Mouse (Mus musculus): ENCODE results near the gene Higd1b. TPM values are rescaled to one million over a fixed set of nuclear protein-coding genes. Genes with fewer than 3 reads are reported as not detected.

Gene Higd1b
- total RNA-seq (2021) = 1 to 10 TPM; 3.5 to 4.5 TPM
- long read RNA-seq, experiment 1, partial matches to known transcripts = 0 of 3 reads
- long read RNA-seq, experiment 1, other reads (novel, unspliced or antisense) = 1 of 3 reads
- long read RNA-seq, experiment 2, partial matches to known transcripts = 2 of 5 reads
- long read RNA-seq, experiment 2, other reads (novel, unspliced or antisense) = 1 of 5 reads

DNA sequence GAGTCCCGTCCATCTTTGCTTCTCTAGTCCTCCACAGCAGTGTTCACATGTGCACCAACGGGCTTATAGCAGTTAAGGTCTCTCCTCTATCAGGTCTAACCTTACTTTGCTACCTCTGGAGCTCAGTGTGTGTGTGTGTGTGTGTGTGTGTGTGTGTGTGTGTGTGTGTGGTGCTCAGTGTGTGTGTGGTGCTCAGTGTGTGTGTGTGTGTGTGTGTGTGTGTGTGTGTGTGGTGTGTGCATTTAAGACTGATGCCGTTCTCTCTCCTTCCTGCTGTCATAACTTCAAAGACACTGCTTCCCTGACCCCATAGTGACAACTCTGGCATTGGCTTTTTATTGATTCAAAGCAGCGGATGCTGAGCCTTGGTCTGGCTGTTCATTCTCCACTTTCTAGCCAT is at the start of gene Higd1b:
Gene Higd1b, plus strand, starts transcription at position 301 of the 400 bp plus-strand sequence.
- no peak within 1 kb of the TSS for H3K4me3 ChIP-seq
- no peak for DNase-seq (ENCODE audit: low spot score in 2 of 2)
- H3K27ac ChIP-seq = no peak within 1 kb of the TSS
- no peak for TF ChIP-seq CTCF (conservative IDR thresholded peaks at IDR 0.05)

DNA sequence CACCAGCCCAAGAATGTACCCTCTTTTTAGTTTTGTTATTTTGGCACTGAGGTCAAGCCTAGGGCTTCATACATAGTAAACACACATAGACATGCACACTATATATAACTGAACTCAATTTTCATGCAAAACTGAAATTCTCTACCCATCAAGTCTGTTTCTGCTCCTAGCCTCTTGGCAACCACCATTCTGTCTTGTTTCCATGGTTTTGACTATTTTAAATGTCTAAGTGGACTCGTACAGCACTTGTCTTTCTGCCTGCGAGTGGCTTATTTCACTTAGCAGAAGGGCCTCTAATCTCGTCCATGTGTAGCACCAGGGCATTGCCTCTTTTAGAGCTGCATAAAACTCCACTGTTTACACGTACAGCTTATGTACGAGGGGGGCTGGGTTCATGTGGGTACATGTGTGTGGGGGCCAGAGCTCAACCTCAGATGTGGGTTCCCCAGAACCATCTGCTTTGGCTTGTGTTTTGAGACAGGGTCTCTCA is 47.9 kb upstream of the Higd1b start:
- H3K27ac ChIP-seq = peak overlapping the region; percentile 51; the same call in 1 of the 2 replicates
- no peak for TF ChIP-seq CTCF (conservative IDR thresholded peaks at IDR 0.05)
- no peak overlapping the region for H3K4me3 ChIP-seq
- no peak for DNase-seq (ENCODE audit: low spot score in 2 of 2)

DNA sequence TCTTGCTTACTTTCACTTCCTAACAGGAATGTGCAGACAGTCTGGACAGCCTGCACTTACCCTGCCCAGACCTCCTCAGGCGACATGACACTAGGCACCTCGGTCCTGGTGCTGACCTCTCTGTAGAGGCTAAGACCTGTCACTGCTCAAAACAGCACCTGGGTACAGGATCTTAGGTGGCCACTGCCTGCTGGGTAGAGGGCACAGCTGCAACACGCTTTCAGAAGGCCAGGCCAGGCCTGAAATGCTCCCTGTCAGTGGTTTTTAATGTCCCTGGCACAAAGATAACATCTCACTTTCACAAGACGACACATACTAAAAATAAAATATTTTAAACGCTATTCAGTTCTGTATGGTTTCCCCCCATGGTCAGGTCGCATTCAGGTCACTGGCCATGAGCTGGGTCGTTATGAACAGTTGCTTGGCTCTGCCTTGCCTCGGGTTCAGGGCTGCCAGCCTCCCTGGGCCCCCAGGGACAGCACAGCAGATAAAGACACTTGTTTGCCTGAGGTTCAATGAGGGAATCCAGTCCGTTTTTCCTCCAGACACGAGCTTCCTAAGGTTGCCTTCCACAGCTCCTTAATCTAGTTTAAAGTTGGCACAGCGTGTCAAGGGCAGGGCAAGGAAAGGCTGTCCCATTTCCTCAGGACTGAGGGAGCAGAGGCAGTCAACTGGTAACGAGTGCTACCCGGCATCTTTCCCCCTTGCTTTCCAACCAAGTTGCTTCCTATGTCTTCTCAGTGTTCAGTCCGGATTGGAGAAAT is 43.8 kb upstream of the Higd1b start:
- Histone ChIP-seq H3K4me3 (no peak overlapping the region), H3K27ac (peak overlapping the region; percentile 32; the same call in 1 of the 2 replicates)
- TF ChIP-seq CTCF (conservative IDR thresholded peaks at IDR 0.05) = no peak
- no peak for DNase-seq (ENCODE audit: low spot score in 2 of 2)

DNA sequence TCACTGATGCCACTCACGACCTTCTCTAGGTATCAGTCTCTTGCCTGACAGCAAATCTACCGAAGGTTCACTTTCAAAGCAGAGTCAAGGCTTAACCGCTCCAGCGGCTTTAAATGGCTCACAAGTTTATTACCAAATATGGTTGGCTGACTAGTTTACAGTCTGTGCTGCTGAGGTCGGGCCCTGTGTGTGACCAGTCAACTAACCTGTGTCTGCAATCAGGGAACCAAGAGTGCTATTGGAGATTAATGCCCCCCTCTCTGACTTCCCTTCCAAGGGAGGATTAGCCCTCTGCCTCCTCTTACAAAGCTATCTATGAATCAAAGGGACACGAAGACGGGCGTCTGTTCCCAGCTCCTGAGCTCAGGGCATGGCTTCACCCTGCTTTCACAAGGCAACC is 41.5 kb upstream of the Higd1b start:
- H3K27ac ChIP-seq = no peak overlapping the region
- TF ChIP-seq CTCF (conservative IDR thresholded peaks at IDR 0.05) = no peak
- no peak for DNase-seq (ENCODE audit: low spot score in 2 of 2)
- no peak overlapping the region for H3K4me3 ChIP-seq

DNA sequence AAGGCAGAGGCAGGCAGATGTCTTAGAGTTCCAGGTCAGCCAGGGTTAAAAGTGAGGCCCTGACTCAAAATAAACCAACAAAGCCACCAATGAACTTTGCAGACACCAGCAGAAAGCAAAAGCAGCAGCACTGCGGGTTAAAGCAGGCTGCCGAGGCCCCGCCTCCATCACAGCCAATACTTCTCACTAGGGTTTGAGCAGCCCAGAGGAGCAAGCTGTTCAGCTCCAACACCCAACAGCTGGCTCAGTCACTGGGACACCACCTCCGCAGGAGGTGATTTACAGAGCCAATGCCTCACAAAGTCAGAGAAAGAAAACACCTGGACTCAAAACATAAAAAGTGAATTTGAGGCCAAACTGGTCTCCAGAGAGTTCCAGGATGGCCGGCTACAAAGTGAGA is 32.2 kb upstream of the Higd1b start:
- no peak for DNase-seq (ENCODE audit: low spot score in 2 of 2)
- no peak for TF ChIP-seq CTCF (conservative IDR thresholded peaks at IDR 0.05)
- Histone ChIP-seq H3K4me3 (no peak overlapping the region), H3K27ac (no peak overlapping the region)

DNA sequence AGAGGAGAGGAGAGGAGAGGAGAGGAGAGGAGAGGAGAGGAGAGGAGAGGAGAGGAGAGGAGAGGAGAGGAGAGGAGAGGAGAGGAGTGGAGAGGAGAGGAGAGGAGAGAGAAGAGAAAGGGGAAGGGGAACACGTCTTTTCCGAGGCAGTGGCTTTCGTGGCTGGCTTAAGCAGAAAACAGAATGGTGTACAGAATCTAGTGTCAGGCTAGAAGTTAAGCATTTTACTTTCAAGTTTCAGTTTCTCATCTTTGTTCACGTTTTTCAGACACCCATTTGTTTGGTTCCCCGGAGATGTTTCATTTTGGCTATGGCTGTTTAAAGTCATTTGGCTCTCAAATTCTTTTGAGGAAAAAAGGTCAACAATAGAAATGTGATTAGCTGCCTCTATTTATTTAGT is 27.4 kb upstream of the Higd1b start:
- no peak overlapping the region for H3K4me3 ChIP-seq
- DNase-seq (ENCODE audit: low spot score in 2 of 2) = no peak
- TF ChIP-seq CTCF (conservative IDR thresholded peaks at IDR 0.05) = no peak
- H3K27ac ChIP-seq = no peak overlapping the region

DNA sequence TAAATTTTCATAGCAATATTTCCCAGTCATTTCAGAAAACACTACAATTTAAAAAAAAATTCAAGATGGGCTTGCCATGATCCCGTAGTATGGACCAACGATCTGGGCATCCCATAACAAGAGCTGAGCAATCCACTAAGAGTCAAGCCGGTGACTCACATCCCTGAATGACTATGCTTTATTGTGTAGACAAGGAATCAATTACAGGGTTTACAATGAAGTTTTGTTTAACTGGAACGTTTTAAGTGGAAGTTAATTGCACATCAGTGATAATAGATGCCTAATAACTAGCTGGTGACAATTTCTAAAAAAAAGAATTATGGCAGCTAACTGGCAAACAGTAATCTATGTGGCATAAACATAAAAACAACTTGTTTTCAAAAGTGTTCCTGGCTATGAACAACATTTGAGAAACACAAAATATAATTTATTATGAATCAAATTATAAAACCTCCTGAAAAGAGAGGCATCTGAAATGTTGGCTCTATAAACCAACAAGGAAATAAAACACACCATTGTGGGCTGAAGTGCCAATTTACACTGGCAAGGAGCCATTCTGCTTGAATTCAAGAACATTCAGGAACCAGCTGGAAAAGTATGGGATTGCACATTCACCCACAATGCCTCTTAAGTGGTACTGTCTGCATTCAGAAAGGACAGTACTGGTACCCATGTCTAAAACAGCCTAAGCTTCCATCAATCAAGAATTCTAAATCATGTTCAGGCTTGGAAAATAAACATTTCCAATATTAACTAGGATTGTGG is 24.7 kb upstream of the Higd1b start:
- no peak overlapping the region for H3K27ac ChIP-seq
- DNase-seq (ENCODE audit: low spot score in 2 of 2) = peak; percentile 35 to 36
- no peak overlapping the region for H3K4me3 ChIP-seq
- TF ChIP-seq CTCF (conservative IDR thresholded peaks at IDR 0.05) = no peak

DNA sequence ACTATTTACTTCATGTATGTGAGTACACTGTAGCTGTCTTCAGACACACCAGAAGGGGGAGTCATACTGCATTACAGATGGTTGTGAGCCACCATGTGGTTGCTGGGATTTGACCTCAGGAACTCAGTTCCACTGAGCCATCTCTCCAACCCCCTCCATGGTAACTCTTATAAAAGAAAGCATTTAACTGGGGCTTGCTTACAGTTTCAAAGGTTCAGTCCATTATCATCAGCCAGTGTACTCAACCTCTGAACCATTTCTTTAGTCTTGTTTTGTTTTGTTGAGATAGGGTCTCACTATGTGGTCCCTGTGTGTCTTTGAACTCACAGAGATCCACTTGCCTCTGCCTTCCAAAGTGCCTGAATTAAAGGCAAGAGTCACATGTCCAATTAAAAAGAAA is 20.8 kb upstream of the Higd1b start:
- TF ChIP-seq CTCF (conservative IDR thresholded peaks at IDR 0.05) = no peak; the same call in 1 of the 2 replicates
- DNase-seq (ENCODE audit: low spot score in 2 of 2) = no peak
- Histone ChIP-seq H3K27ac (no peak overlapping the region), H3K4me3 (no peak overlapping the region)

DNA sequence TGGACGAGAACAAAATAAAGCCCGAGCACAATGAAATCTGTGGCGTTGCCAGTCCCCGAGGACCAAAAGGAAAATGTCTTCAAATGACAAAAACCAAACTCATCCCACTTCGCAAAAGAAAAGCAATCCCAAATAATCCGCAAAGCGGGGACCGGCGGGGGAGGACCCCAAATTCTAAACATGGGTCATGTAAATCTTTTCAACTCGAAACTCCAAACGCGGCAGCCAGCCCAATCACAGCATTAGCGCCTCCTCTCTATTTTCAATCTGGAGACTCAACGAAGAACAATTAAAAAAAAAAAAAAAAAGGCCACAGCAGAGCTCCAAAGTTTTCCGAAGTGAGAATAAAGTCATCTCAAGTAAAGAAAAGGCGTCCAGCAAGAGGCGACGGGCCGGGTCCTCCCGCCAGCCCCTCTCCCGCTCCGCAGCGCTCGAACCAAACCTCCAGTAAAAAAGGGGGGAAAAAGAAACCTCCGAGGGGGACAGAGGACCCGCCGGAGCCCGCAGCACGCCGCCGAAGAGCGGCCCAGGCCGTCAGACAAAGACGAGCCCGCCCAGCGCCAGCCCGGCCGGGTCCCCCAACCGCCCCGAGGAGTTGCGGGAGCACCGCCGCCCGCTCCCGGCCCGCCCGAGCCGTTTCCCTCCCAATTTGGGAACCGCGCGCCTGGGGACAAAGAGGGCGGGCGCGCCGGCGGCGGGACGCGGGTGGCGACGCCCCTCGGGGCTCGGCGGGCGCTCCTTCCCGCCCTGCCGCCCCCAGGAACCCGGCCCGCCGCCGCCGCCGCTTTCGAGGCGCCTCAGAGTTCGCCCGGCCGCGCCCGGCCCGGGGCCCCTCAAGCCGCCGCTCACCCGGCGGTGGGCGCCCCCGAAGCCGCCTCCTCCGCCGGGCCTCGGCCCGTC is 17.3 kb upstream of the Higd1b start:
- Histone ChIP-seq H3K4me3 (peak overlapping the region; percentile 63), H3K27ac (peak overlapping the region; percentile 68)
- no peak for DNase-seq (ENCODE audit: low spot score in 2 of 2)
- TF ChIP-seq CTCF (conservative IDR thresholded peaks at IDR 0.05) = no peak

DNA sequence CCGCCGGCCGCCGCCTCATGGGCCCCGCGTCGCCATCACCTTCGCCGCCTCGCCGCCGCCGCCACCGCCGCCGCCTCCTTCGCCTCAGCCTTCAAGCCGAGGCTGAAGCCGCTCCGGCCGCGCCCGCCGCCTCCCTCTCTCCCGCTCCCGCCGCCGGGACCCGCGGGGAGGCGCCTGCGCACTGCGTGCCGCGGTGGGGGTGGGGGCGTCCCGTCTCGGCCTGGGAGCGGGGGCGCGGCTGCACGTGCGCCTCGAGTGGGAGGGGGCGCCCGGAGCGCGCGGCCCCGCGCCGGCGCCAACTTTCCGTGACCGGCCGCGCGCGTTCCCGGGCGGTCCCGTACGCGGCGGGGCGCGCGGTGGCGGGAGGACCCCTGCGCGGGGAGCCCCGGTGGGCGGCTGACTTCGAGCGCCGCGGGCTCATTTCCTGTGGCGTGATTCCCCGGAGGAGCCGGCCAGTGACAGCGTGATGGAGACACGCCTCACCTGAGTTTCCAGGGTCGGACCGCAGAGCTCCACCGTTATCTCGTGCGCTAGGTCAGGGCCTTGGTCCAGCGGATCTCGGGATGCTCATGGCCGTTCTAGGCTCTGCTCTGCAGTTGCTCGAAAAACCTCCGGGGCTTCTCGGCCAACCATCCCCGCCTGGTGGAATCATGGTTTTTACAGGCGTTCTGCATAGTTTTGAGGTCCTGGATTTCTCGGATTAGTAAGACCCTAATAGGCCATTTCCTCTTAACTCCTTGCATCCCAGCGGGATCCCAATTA is 16.4 kb upstream of the Higd1b start, which contains the start of gene Gjc1:
Gene Gjc1, minus strand, starts transcription at position 680 of the 762 bp plus-strand sequence.
- no peak for DNase-seq (ENCODE audit: low spot score in 2 of 2)
- Histone ChIP-seq H3K27ac (peak within 1 kb of the TSS; percentile 68), H3K4me3 (peak within 1 kb of the TSS; percentile 63)
- peak; percentile 47 for TF ChIP-seq CTCF (conservative IDR thresholded peaks at IDR 0.05)

DNA sequence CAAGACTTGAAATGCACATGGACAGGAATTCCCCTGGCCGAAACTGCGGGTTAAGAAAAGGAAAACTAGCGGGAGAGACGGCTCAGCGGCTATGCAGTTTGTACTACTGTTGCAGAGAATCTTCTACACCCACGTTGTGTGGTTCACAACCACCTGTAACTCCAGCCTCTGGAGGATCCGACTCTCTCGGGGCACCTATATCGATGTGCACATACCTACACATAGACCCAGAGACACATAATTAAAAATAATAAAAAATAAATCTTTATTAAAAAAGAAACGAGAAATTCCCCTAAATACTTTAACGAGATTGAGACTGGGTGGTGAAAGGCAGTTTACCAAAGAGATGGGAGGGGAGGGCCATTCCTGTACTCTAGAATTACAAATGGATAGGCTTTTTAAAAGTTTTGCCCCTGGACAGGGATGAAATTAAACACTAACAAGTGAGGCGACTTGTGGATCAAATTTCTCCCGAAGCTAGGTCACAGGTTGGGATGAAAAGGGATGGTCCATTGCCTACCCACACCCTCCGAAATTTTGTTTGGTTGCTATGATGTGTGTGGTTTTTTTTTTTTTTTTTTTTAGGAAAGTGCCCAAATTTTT is 15.8 kb upstream of the Higd1b start:
- DNase-seq (ENCODE audit: low spot score in 2 of 2) = no peak
- H3K27ac ChIP-seq = peak overlapping the region; percentile 55; the same call in 1 of the 2 replicates
- no peak for TF ChIP-seq CTCF (conservative IDR thresholded peaks at IDR 0.05)
- H3K4me3 ChIP-seq = peak overlapping the region; percentile 63

Data from layer of hippocampus, adult 2 months (tissue).